Comparison of ENCODE assay signal across 32 mouse cellular contexts in genomic region chr11:67241051-67241450, GRCm38 (mm10). TPM values are rescaled to one million over a fixed set of nuclear protein-coding genes. Genes with fewer than 3 reads are reported as not detected.
"Had no signal": no experiment of that assay in that cellular context is flagged by ENCODE, and none has a peak within 500 bp of the region (broad histone marks: within the 10 kb centered on the region; RNA-seq: fewer than 3 reads in every experiment).

No protein-coding gene starts in this region.

- H3K4me3 ChIP-seq: limb, embryonic 10.5 days; limb, embryonic 12.5 days; limb, embryonic 13.5 days; limb, embryonic 15.5 days; liver, embryonic 12.5 days; liver, embryonic 13.5 days; liver, embryonic 15.5 days; lung, embryonic 15.5 days; megakaryocyte, embryonic 14.5 days; midbrain, embryonic 10.5 days; midbrain, embryonic 12.5 days; midbrain, embryonic 13.5 days; midbrain, embryonic 15.5 days; myocyte had no signal

- DNase-seq: left cerebral cortex, postnatal 4 days; liver; liver, embryonic 13.5 days; liver, postnatal 0 days; lung, adult 18-20 months; lung, adult 2 months; lung, embryonic 14.5 days; lung, postnatal 10 days; lung, postnatal 14 days; lung, postnatal 36 days; lung, postnatal 4 days; midbrain, embryonic 14.5 days had no signal

- H3K27ac ChIP-seq: limb, embryonic 10.5 days; limb, embryonic 12.5 days; limb, embryonic 13.5 days; limb, embryonic 15.5 days; liver, embryonic 12.5 days; liver, embryonic 13.5 days; liver, embryonic 14.5 days; liver, embryonic 15.5 days; lung, embryonic 15.5 days; macrophage; midbrain, embryonic 10.5 days; midbrain, embryonic 12.5 days; midbrain, embryonic 13.5 days; midbrain, embryonic 15.5 days had no signal

RNA-seq across cellular contexts. Expression of gene Myh4, which starts 3.2 kb away (rescaled TPM):
- total RNA-seq: megakaryocyte progenitor cell, adult 5-6 weeks; megakaryocyte, adult 5-6 weeks; megakaryocyte-erythroid progenitor cell, adult 5-6 weeks; monocyte, adult 5-6 weeks had no signal

RNA-seq across cellular contexts. Expression of gene Myh8, which starts 35.9 kb away (rescaled TPM):
- total RNA-seq: liver, adult 2 months; megakaryocyte progenitor cell, adult 5-6 weeks; megakaryocyte, adult 5-6 weeks; megakaryocyte-erythroid progenitor cell, adult 5-6 weeks; monocyte, adult 5-6 weeks had no signal

RNA-seq across cellular contexts. Expression of gene Myh1, which starts 41.2 kb away (rescaled TPM):
- total RNA-seq: megakaryocyte progenitor cell, adult 5-6 weeks; megakaryocyte, adult 5-6 weeks; megakaryocyte-erythroid progenitor cell, adult 5-6 weeks; monocyte, adult 5-6 weeks had no signal
